Mouse (Mus musculus) limb, embryonic 11.5 days (tissue): Measurements from ENCODE around the gene Cavin2. TPM values are rescaled to one million over a fixed set of nuclear protein-coding genes. Genes with fewer than 3 reads are reported as not detected.
A peak's percentile ranks its signal among the peaks of the same experiment; 100 is the strongest.

Experiments
- ATAC-seq: fragments of 200-750 bp; cut with Nextera tagmentation; 2 replicates; pipeline ENCODE4 v1.8.0; 2017; ENCODE audit warnings: low read depth; ENCODE audit not compliant: insufficient number of reproducible peaks, low FRiP score, low TSS enrichment
- DNase-seq: peaks from one replicate; pipeline ENCODE4 v3.0.0-alpha.2; 2015; ENCODE audit warnings: low spot score
- H3K27ac ChIP-seq: fragments of 300-500 bp; sonication (generic); replicated peaks from 2 replicates; pipeline ENCODE4 v1.5.1; 2014; ENCODE audit warnings: low read depth, mild to moderate bottlenecking, low read length
- H3K27me3 ChIP-seq: fragments of 300-500 bp; sonication (generic); 2 replicates; pipeline ENCODE4 v1.6.1; 2014; ENCODE audit warnings: mild to moderate bottlenecking, low read length, mixed read lengths; ENCODE audit not compliant: control insufficient read depth, insufficient read depth
- H3K36me3 ChIP-seq: fragments of 300-500 bp; sonication (generic); 2 replicates; pipeline ENCODE4 v1.6.1; 2014; ENCODE audit warnings: mild to moderate bottlenecking, low read length, moderate library complexity, mixed read lengths; ENCODE audit not compliant: control insufficient read depth, insufficient read depth
- H3K4me1 ChIP-seq: fragments of 300-500 bp; sonication (generic); 2 replicates; pipeline ENCODE4 v1.6.1; 2014; ENCODE audit warnings: low read length, mixed read lengths; ENCODE audit not compliant: control insufficient read depth, insufficient read depth
- H3K4me2 ChIP-seq: fragments of 300-500 bp; sonication (generic); 2 replicates; pipeline ENCODE4 v1.6.1; 2014; ENCODE audit warnings: low read depth, mild to moderate bottlenecking, moderate library complexity; ENCODE audit not compliant: severe bottlenecking
- H3K4me3 ChIP-seq: fragments of 300-500 bp; sonication (generic); 2 replicates; pipeline ENCODE4 v1.5.1; 2014; ENCODE audit warnings: low read depth, low read length
- H3K9ac ChIP-seq: fragments of 300-500 bp; sonication (generic); 2 replicates; pipeline ENCODE4 v1.6.1; 2014; ENCODE audit warnings: mild to moderate bottlenecking, low read length
- H3K9me3 ChIP-seq: fragments of 300-500 bp; sonication (generic); 2 replicates; pipeline ENCODE4 v1.6.1; 2016; ENCODE audit warnings: low read length; ENCODE audit not compliant: control insufficient read depth
- WGBS: fragments of 180-500 bp; shearing (Covaris S2); extraction: QIAGEN DNeasy Blood & Tissue Kit; methylation state at CpG from one replicate; pipeline ENCODE4 v1.1.7; 2014; 5-methylcytosine and 5-hydroxymethylcytosine counted together
- polyA plus RNA-seq: library from polyadenylated mRNA; unstranded; fragments of >200 nt; fragmentation: Nextera tagmentation; extraction: Ambion mirVana; gene quantifications from 2 replicates; pipeline ENCODE4 v1.2.1, GENCODE M21; 2014

Cavin2 gene
- polyA plus RNA-seq, 1 experiment from 2014 or later: 5.0 TPM

GRCm38 (mm10) chr1:51290634-51291033 is 1.7 kb downstream of the Cavin2 start:
- Histone ChIP-seq H3K36me3 (no peaks in the 10 kb centered on the region), H3K27ac (no peak overlapping the region), H3K9ac (no peak overlapping the region), H3K4me3 (no peak overlapping the region), H3K4me2 (no peak overlapping the region), H3K4me1 (peaks cover 4% of the 10 kb centered on the region; the same call in 1 of the 2 replicates), H3K9me3 (no peaks in the 10 kb centered on the region), H3K27me3 (no peaks in the 10 kb centered on the region)
- DNase-seq (no peak), ATAC-seq (no peak)
- WGBS: 76% methylated on average over 4 of the region's 4 CpGs

GRCm38 (mm10) chr1:51292348-51292747 is 3.4 kb downstream of the Cavin2 start:
- H3K27ac ChIP-seq: no peak overlapping the region
- H3K4me1 ChIP-seq: peaks cover 4% of the 10 kb centered on the region; the same call in 1 of the 2 replicates
- no peaks in the 10 kb centered on the region for H3K9me3 ChIP-seq
- DNase-seq (no peak), ATAC-seq (no peak)
- H3K4me2 ChIP-seq: no peak overlapping the region
- H3K27me3 ChIP-seq: no peaks in the 10 kb centered on the region
- H3K9ac ChIP-seq: no peak overlapping the region
- H3K36me3 ChIP-seq: no peaks in the 10 kb centered on the region
- WGBS: 88% methylated on average over 4 of the region's 4 CpGs
- no peak overlapping the region for H3K4me3 ChIP-seq

GRCm38 (mm10) chr1:51300295-51300930 is 11.5 kb downstream of the Cavin2 start:
- no peak for ATAC-seq
- DNase-seq: no peak
- 84% methylated on average over 11 of the region's 11 CpGs for WGBS
- Histone ChIP-seq H3K4me2 (no peak overlapping the region), H3K36me3 (no peaks in the 10 kb centered on the region), H3K4me3 (no peak overlapping the region), H3K27ac (no peak overlapping the region), H3K9me3 (no peaks in the 10 kb centered on the region), H3K9ac (no peak overlapping the region), H3K27me3 (no peaks in the 10 kb centered on the region), H3K4me1 (no peaks in the 10 kb centered on the region)

GRCm38 (mm10) chr1:51307056-51307455 is 18.1 kb downstream of the Cavin2 start:
- H3K4me1 ChIP-seq: no peaks in the 10 kb centered on the region
- no peaks in the 10 kb centered on the region for H3K9me3 ChIP-seq
- no peaks in the 10 kb centered on the region for H3K36me3 ChIP-seq
- H3K9ac ChIP-seq: no peak overlapping the region
- H3K4me2 ChIP-seq: no peak overlapping the region
- DNase-seq (no peak), ATAC-seq (no peak)
- no peak overlapping the region for H3K4me3 ChIP-seq
- WGBS: 79% methylated on average over 3 of the region's 3 CpGs
- no peaks in the 10 kb centered on the region for H3K27me3 ChIP-seq
- no peak overlapping the region for H3K27ac ChIP-seq

GRCm38 (mm10) chr1:51315476-51315875 is 26.6 kb downstream of the Cavin2 start:
- 70% methylated on average over 2 of the region's 2 CpGs for WGBS
- H3K36me3 ChIP-seq: no peaks in the 10 kb centered on the region
- H3K9me3 ChIP-seq: no peaks in the 10 kb centered on the region
- H3K4me2 ChIP-seq: no peak overlapping the region
- no peaks in the 10 kb centered on the region for H3K4me1 ChIP-seq
- ATAC-seq (no peak), DNase-seq (no peak)
- no peak overlapping the region for H3K4me3 ChIP-seq
- H3K27ac ChIP-seq: no peak overlapping the region
- no peaks in the 10 kb centered on the region for H3K27me3 ChIP-seq
- H3K9ac ChIP-seq: no peak overlapping the region

GRCm38 (mm10) chr1:51323506-51323905 is 34.6 kb downstream of the Cavin2 start:
- H3K4me2 ChIP-seq: no peak overlapping the region
- 86% methylated on average over 6 of the region's 6 CpGs for WGBS
- H3K4me3 ChIP-seq: no peak overlapping the region
- no peaks in the 10 kb centered on the region for H3K9me3 ChIP-seq
- H3K4me1 ChIP-seq: no peaks in the 10 kb centered on the region
- no peak for ATAC-seq
- no peak overlapping the region for H3K27ac ChIP-seq
- H3K27me3 ChIP-seq: no peaks in the 10 kb centered on the region
- H3K36me3 ChIP-seq: no peaks in the 10 kb centered on the region
- DNase-seq: no peak
- no peak overlapping the region for H3K9ac ChIP-seq

- ATAC-seq (no peak), DNase-seq (no peak)
- Histone ChIP-seq H3K9me3 (no peaks in the 10 kb centered on the region), H3K4me2 (no peak overlapping the region), H3K9ac (no peak overlapping the region), H3K4me3 (no peak overlapping the region), H3K27ac (no peak overlapping the region), H3K36me3 (no peaks in the 10 kb centered on the region), H3K4me1 (no peaks in the 10 kb centered on the region), H3K27me3 (no peaks in the 10 kb centered on the region)
- WGBS: 79% methylated on average over 1 of the region's 1 CpGs
Measured at GRCm38 (mm10) chr1:51328541-51328940, 39.6 kb downstream of the Cavin2 start.

GRCm38 (mm10) chr1:51332986-51333385 is 44.1 kb downstream of the Cavin2 start:
- Histone ChIP-seq H3K4me3 (no peak overlapping the region), H3K9ac (peak overlapping the region; percentile 17; the same call in 1 of the 2 replicates), H3K36me3 (no peaks in the 10 kb centered on the region), H3K27ac (no peak overlapping the region), H3K9me3 (no peaks in the 10 kb centered on the region), H3K27me3 (no peaks in the 10 kb centered on the region), H3K4me2 (no peak overlapping the region), H3K4me1 (no peaks in the 10 kb centered on the region)
- 23% methylated on average over 6 of the region's 6 CpGs for WGBS
- ATAC-seq: no peak
- peak; percentile 27 for DNase-seq
